Mouse (Mus musculus): Measurements from ENCODE around the gene Grin2b.

DNA sequence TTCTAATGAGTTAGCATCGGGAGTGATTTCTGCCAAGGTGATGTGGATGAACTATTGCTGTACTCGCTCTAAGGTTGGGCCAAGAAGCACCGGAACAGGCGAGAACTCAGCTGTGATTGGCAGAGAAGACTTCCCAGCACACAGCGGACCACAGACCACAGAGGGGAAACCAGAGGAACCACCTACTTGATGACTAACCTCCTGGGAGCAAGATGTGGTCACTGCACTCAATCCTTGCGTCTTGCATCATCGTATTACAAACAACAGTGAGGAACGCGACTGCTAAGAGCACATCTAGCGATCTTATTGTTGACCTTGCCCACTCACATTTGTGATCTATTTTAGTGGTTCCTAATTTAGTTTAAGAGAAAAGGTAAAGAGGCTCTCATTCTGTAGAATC is 213.7 kb downstream of the Grin2b start:
- TF ChIP-seq EP300 (optimal IDR thresholded peaks at IDR 0.05) (no peak), CTCF (IDR thresholded peaks at IDR 0.05; ENCODE audit: low read depth) (no peak)

Measured in stomach, postnatal 0 days (tissue).